Mouse (Mus musculus) forebrain, embryonic 13.5 days (tissue): Measurements from ENCODE around the gene Acadvl. TPM values are rescaled to one million over a fixed set of nuclear protein-coding genes. Genes with fewer than 3 reads are reported as not detected.
A peak's percentile ranks its signal among the peaks of the same experiment; 100 is the strongest.

Experiments
- ATAC-seq: fragments of 200-750 bp; cut with Nextera tagmentation; 2 replicates; pipeline ENCODE4 v1.8.0; 2017
- H3K27ac ChIP-seq: fragments of 300-500 bp; sonication (generic); 2 replicates; pipeline ENCODE4 v1.5.1; 2015; ENCODE audit warnings: inconsistent platforms, mild to moderate bottlenecking, moderate library complexity
- H3K27me3 ChIP-seq: fragments of 300-500 bp; sonication (generic); 2 replicates; pipeline ENCODE4 v1.6.1; 2015; ENCODE audit warnings: mild to moderate bottlenecking, inconsistent platforms
- H3K36me3 ChIP-seq: fragments of 300-500 bp; sonication (generic); 2 replicates; pipeline ENCODE4 v1.6.1; 2015; ENCODE audit warnings: mild to moderate bottlenecking, inconsistent platforms; ENCODE audit not compliant: poor library complexity, severe bottlenecking
- H3K4me1 ChIP-seq: fragments of 300-500 bp; sonication (generic); 2 replicates; pipeline ENCODE4 v1.6.1; 2015; ENCODE audit warnings: inconsistent platforms
- H3K4me2 ChIP-seq: fragments of 300-500 bp; sonication (generic); 2 replicates; pipeline ENCODE4 v1.6.1; 2015; ENCODE audit warnings: inconsistent platforms, mild to moderate bottlenecking, moderate library complexity
- H3K4me3 ChIP-seq: fragments of 300-500 bp; sonication (generic); 2 replicates; pipeline ENCODE4 v1.5.1; 2015; ENCODE audit warnings: mild to moderate bottlenecking, inconsistent platforms
- H3K9ac ChIP-seq: fragments of 300-500 bp; sonication (generic); 2 replicates; pipeline ENCODE4 v1.6.1; 2015; ENCODE audit warnings: mild to moderate bottlenecking, inconsistent platforms
- H3K9me3 ChIP-seq: fragments of 300-500 bp; sonication (generic); replicated peaks from 2 replicates; pipeline ENCODE4 v1.6.1; 2016; ENCODE audit warnings: inconsistent platforms
- whole genome bisulfite sequencing: fragments of 180-500 bp; shearing (Covaris S2); methylation state at CpG from one replicate; pipeline ENCODE4 v1.1.7; 2015; 5-methylcytosine and 5-hydroxymethylcytosine counted together
- polyA plus RNA-seq: library from polyadenylated mRNA; unstranded; fragments of >200 nt; fragmentation: Nextera tagmentation; extraction: Ambion mirVana; gene quantifications from 2 replicates; pipeline ENCODE4 v1.2.1, GENCODE M21; 2015

Acadvl gene
- polyA plus RNA-seq, 1 experiment from 2014 or later = 48.7 TPM

DNA sequence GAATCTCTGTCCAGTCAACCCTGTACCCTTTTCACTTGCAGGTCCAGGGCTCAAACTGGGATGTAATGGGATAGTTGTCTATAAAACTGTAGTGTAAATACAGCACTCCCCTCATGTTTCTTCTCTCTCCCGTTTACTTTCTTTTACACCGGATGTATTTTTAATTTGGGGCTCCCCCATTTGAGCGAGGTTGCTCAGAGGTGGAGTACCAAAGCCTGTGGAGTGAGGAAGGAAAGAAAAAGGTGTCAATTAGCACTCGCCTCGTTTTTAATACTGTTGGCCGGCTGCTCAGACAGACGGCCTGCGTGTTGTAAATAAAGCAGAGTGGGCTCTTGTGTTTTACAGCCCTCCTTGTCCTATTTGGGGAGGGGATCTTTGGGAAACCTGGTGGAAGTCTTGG, 15.5 kb downstream of the Acadvl start:
- Histone ChIP-seq H3K4me2 (peak overlapping the region; percentile 88; the same call in 1 of the 2 replicates), H3K9ac (no peak overlapping the region), H3K9me3 (no peaks in the 10 kb centered on the region), H3K27ac (0 out of 2 replicates have a peak overlapping the region, but pooled peaks have one; percentile 62), H3K27me3 (no peaks in the 10 kb centered on the region), H3K4me1 (peaks cover 58% of the 10 kb centered on the region), H3K36me3 (peaks cover 30% of the 10 kb centered on the region), H3K4me3 (peak overlapping the region; percentile 69)
- WGBS = 83% methylated on average over 8 of the region's 8 CpGs
- ATAC-seq = no peak

DNA sequence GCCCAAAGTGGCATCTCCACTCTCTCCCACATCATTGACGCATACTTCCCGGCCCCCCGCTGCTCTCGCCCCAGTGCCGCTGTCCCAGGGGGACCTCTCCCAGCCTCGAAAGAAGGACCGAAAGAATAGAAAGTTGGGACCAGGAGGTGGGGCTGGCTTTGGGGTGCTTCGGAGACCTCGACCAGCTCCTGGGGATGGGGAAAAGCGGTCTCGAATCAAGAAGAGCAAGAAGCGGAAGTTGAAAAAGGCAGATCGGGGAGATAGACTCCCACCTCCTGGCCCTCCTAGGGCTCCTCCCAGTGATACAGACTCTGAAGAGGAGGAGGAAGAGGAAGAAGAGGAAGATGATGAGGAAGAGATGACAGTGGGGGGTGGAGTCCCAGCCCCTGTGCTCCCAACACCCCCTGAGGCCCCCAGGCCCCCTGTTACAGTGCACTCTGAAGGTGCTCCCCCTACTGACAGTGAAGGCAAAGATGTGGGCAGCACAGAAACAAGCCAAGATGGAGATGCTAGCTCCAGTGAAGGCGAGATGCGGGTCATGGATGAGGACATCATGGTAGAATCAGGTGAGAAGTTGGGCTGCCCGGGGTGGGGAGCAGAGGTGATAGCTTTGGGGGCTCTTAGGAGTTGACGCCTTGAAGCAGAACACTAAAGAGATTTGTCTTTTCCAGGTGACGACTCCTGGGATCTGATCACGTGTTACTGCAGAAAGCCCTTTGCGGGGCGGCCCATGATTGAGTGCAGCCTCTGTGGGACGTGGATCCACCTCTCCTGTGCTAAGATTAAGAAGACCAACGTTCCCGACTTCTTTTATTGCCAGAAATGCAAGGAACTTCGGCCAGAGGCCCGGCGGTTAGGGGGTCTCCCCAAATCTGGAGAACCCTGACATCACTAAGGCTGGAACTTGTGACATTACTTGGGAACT, 16.4 kb downstream of the Acadvl start:
- H3K36me3 ChIP-seq = peaks cover 36% of the 10 kb centered on the region
- WGBS = 92% methylated on average over 27 of the region's 27 CpGs
- no peak overlapping the region for H3K9ac ChIP-seq
- no peaks in the 10 kb centered on the region for H3K9me3 ChIP-seq
- no peak for ATAC-seq
- H3K27ac ChIP-seq = no peak overlapping the region
- H3K4me3 ChIP-seq = no peak overlapping the region
- H3K4me1 ChIP-seq = peaks cover 57% of the 10 kb centered on the region
- peak overlapping the region; percentile 10; the same call in 1 of the 2 replicates for H3K4me2 ChIP-seq
- H3K27me3 ChIP-seq = no peaks in the 10 kb centered on the region

DNA sequence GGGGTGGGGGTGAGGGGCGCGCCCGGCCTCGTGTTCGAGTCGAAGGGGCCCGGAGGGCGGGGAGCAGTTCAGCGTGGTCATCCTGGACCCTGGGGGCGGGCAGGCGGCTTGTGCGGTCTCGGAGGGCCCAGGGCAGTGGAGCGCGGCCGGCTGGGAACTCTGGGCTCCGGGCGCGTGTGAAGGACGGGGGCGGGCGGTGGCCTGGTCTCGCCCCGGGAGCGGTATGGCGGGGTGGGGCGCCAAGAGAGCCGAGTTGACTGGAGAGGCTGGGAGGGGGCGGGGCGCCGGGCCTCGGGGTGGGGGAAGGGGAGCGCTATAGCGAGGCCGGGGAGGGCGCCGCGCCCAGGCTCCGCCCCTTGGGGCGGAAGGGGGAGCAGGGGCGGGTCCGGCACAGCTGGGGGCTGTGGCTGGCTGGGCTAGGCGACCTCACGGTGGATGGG, 18.1 kb downstream of the Acadvl start:
- no peaks in the 10 kb centered on the region for H3K27me3 ChIP-seq
- peak overlapping the region; percentile 96 for H3K27ac ChIP-seq
- peak; percentile 14; the same call in 1 of the 2 replicates for ATAC-seq
- peaks cover 42% of the 10 kb centered on the region for H3K36me3 ChIP-seq
- WGBS = under 1% methylated on average over 31 of the region's 44 CpGs
- H3K4me1 ChIP-seq = peaks cover 50% of the 10 kb centered on the region
- H3K4me2 ChIP-seq = peak overlapping the region; percentile 67
- peak overlapping the region; percentile 96 for H3K4me3 ChIP-seq
- H3K9me3 ChIP-seq = no peaks in the 10 kb centered on the region
- H3K9ac ChIP-seq = peak overlapping the region; percentile 95

DNA sequence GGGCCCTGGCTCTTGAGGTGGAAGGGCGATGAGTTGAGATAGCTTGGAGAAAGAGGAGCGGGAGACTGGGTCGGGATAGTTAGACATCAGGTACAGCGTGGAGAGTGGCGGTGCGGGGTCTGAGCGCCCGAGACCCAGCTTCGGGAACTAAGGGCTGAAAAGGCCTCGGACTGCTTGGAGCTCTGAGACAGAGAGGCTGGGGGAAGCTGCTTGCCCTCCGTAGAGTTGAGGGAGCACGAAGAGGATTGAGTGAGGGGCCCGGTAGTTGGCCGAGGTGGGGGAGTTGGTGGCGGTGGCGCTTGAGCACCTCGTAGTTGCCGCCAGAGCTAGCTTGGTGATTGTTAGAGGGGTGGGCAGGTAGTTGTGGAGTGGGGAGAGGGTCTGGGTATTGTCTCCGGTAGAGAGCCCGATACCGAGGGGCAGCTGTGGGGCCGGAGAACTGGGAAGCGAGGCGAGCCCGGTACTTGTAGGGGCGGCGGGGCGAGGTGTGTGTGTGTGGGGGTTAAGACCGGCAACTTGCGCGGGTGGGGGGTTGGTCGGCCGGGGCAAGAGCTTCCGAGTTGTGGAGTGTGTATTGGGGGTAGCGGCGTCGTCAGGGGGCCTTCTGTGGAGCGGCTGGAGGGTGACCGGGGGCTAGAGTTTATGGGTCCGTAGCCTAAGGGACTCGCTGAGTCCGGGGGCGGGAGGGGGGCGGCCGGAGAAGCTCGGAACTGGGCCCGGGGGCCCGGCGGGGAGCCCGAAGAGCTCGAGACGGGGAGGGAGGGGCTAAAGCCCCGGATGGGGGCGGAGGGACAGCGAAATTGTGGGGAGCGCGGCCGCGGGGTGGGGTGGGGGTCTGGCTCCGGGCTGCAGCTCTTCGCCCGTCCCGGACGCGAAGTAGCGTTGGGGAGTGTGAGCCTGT, 18.8 kb downstream of the Acadvl start:
- no peaks in the 10 kb centered on the region for H3K27me3 ChIP-seq
- peak; percentile 0; the same call in 1 of the 2 replicates for ATAC-seq
- peak overlapping the region; percentile 96 for H3K27ac ChIP-seq
- H3K4me2 ChIP-seq = peak overlapping the region; percentile 67
- H3K9ac ChIP-seq = peak overlapping the region; percentile 95
- 1% methylated on average over 62 of the region's 66 CpGs for WGBS
- peak overlapping the region; percentile 96 for H3K4me3 ChIP-seq
- H3K4me1 ChIP-seq = peaks cover 45% of the 10 kb centered on the region
- peaks cover 42% of the 10 kb centered on the region for H3K36me3 ChIP-seq
- no peaks in the 10 kb centered on the region for H3K9me3 ChIP-seq

DNA sequence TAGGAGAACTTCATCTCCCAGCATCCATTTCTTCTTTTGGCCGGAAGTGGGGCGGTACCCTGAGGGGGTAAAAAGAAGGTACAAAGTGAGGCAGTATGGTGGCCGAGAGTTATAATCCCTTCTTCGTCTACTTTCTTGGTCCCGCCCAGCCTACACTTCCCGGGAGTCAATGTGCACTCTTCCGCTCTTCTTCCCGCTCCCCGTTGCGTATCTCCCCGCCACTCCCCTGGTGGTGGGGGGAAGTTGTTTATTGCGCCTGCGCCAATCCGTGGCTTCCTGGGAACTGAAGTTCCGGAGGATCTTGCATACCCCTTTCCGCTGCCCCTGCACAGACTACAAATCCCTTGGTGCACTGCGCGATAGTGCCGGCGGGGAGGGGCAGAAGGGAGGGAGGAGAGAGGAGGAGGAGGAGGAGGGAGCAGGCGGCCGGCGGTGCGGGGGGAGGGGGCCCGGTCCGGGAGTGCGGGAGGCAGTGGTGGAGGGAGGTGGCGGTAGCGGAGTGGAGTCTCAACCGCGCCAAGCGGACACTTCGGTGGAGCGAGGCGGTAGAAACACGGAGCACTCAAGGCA, 19.7 kb downstream of the Acadvl start, which contains the start of gene Phf23:
Phf23 (plus strand) TSS at position 387 of the 570 bp plus-strand sequence.
- Histone ChIP-seq H3K27me3 (no peaks in the 10 kb centered on the region), H3K9me3 (no peaks in the 10 kb centered on the region), H3K4me3 (peak within 1 kb of the TSS; percentile 96), H3K36me3 (peaks cover 42% of the 10 kb centered on the region), H3K4me1 (peaks cover 43% of the 10 kb centered on the region), H3K27ac (peak within 1 kb of the TSS; percentile 96), H3K9ac (peak within 1 kb of the TSS; percentile 95), H3K4me2 (peak within 1 kb of the TSS; percentile 67)
- WGBS = 1% methylated on average over 36 of the region's 36 CpGs
- peak; percentile 86 for ATAC-seq

DNA sequence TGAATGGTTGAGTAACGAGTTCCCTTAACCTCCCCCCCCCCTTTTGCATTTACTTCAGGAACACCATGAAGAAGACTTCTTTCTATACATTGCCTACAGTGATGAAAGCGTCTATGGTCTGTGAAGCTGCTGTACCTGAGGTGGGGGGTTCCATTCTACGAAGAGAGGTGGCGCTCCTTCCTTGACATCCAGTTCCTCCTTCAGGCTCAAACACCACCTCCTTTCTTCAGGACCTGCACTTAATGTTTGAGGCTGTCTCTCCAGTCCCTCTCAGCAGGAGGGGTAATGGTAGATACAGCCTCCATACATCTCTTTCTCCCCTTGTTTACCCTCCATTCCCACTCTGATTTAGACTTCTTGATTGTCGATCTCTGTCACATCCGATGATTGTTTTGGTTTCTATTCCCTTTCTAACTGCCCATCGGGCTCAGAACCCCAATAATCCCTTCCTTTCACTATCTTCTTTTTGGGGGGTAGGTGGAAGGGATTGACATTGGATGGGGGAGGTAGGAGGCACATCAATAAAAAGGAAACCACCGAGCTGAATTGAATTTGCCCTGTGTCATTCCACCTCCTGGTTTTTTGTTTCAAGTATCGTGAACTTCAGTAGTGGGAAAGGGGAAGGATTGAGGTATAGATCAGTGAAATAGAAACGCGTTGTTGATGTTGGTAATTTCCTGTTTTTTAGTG, 20.7 kb downstream of the Acadvl start:
- Histone ChIP-seq H3K27me3 (no peaks in the 10 kb centered on the region), H3K36me3 (peaks cover 44% of the 10 kb centered on the region), H3K4me3 (peak overlapping the region; percentile 4; the same call in 1 of the 2 replicates), H3K4me1 (peaks cover 41% of the 10 kb centered on the region), H3K9me3 (no peaks in the 10 kb centered on the region), H3K4me2 (peak overlapping the region; percentile 67; the same call in 1 of the 2 replicates), H3K27ac (no peak overlapping the region), H3K9ac (no peak overlapping the region)
- no peak for ATAC-seq
- WGBS = 88% methylated on average over 11 of the region's 11 CpGs

DNA sequence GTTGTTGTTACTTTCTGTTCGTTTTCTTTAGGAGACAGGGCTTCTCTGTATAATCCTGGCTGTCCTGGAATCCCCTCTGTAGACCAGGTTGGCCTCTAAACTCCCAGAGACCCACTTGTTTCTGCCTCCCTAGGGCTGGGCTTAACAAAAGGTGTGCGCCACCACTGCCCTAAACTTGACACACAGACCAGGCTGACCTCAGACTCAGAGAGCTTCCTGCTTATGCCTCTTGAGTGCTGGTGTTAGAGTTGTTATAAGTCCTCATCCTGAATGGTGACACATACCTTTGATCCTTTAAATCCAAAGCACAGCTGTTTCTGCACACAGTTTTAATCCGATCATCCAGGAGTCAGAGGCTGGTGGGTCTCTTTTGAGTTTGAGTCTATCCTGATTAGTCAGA, 22.3 kb downstream of the Acadvl start:
- no peaks in the 10 kb centered on the region for H3K9me3 ChIP-seq
- no peak overlapping the region for H3K27ac ChIP-seq
- H3K4me2 ChIP-seq = peak overlapping the region; percentile 79
- ATAC-seq = no peak
- H3K9ac ChIP-seq = peak overlapping the region; percentile 81
- peaks cover 44% of the 10 kb centered on the region for H3K36me3 ChIP-seq
- H3K4me1 ChIP-seq = peaks cover 33% of the 10 kb centered on the region
- no peaks in the 10 kb centered on the region for H3K27me3 ChIP-seq
- H3K4me3 ChIP-seq = peak overlapping the region; percentile 66
- WGBS = 96% methylated on average over 3 of the region's 3 CpGs

DNA sequence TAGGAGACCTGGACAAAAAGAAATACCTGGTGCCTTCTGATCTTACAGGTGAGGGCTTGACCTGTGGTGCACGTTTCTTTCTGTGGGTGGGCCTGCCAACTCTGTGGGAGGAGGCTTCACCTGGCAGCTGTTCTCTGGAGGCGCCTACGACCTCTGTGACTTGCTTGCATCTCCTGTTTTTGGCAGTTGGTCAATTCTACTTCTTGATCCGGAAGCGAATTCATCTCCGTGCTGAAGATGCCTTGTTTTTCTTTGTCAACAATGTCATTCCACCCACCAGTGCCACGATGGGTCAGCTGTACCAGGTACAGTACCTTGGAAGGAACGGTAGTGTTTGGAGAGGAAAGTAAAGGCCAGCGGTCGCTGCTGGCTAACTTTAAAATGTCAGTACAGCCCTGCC, 22.8 kb downstream of the Acadvl start:
- Histone ChIP-seq H3K4me2 (peak overlapping the region; percentile 79), H3K27ac (no peak overlapping the region), H3K4me1 (peaks cover 28% of the 10 kb centered on the region), H3K9ac (peak overlapping the region; percentile 81), H3K4me3 (peak overlapping the region; percentile 66), H3K27me3 (no peaks in the 10 kb centered on the region), H3K9me3 (no peaks in the 10 kb centered on the region), H3K36me3 (peaks cover 44% of the 10 kb centered on the region)
- 88% methylated on average over 10 of the region's 10 CpGs for WGBS
- no peak for ATAC-seq

DNA sequence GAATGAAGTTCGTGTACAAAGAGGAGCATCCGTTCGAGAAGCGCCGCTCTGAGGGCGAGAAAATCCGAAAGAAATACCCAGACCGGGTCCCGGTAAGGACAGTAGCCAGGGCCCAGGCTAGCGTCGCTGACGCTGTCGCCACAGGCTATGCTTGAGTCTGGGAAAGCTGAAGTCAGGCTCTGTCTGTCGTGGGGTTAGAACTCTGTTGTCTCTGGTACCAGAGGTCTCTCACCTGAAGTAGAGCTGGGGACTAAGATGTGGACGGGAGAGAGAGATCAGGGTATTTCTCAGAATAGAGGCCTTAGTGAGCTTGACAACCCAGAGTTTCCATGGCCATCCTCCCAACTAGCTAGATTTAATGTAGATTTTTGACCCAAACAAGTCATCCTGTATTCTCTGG, 23.5 kb downstream of the Acadvl start:
- Histone ChIP-seq H3K27me3 (no peaks in the 10 kb centered on the region), H3K4me3 (peak overlapping the region; percentile 66), H3K9ac (peak overlapping the region; percentile 81), H3K36me3 (peaks cover 51% of the 10 kb centered on the region), H3K27ac (peak overlapping the region; percentile 94), H3K9me3 (no peaks in the 10 kb centered on the region), H3K4me2 (peak overlapping the region; percentile 79), H3K4me1 (peaks cover 25% of the 10 kb centered on the region)
- peak; percentile 19 for ATAC-seq
- WGBS = under 1% methylated on average over 15 of the region's 15 CpGs

DNA sequence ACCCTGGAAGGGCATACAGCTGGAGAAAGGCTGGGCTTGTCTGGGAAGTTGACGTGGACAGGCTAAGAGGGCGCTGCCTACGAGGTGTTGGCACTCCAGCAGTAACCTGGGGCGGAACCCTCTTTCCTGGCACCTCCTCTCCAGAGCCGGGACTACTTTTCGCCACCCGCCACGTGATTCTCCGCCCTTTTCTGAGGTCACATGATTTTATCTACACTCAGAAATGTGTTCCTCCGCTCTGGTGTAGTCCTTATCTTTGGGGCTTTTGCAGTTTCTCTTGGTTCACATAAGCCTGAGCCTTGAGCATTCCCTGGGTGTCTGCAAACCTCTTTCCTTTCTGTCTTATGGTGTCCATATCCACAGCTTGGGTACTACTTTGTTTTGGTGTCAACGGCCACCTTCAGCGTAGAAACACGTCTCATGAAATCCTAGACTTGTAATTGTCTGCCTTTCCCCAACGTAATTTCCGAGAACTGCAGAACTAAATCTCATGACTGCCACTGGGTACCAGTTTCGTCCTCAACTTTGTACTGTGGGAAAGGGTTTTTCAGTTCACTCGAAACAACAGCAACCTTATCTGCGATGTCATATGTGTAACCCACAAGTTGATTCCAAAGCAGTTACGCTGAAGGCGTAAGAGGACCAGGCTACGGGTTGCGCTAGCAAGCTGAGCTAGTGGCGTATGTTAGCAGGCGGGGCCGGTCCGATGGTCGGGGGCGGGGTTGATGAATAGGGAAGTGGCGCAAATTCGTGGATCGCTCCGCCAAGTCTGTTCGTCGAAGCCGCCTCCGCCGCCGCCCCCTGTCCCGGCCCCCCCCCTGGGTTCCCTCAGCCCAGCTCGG, 24.1 kb downstream of the Acadvl start, which contains the start of gene Gabarap:
Gabarap (plus strand) TSS at position 294 of the 842 bp plus-strand sequence.
- under 1% methylated on average over 40 of the region's 40 CpGs for WGBS
- Histone ChIP-seq H3K9ac (peak within 1 kb of the TSS; percentile 81), H3K4me1 (peaks cover 25% of the 10 kb centered on the region), H3K4me2 (peak within 1 kb of the TSS; percentile 79), H3K4me3 (peak within 1 kb of the TSS; percentile 66), H3K9me3 (no peaks in the 10 kb centered on the region), H3K36me3 (peaks cover 58% of the 10 kb centered on the region), H3K27ac (peak within 1 kb of the TSS; percentile 94), H3K27me3 (no peaks in the 10 kb centered on the region)
- peak; percentile 73 for ATAC-seq
